Mouse (Mus musculus): ENCODE measurements around the gene Olfr487.
"Not testable (repeated sequence)": the region's sequence is repeated elsewhere in the genome, so short reads cannot be mapped to it uniquely, and the experiment has no call there.

Olfr487 gene

GRCm38 (mm10) chr7:108214536-108214935 is at the start of gene Olfr487:
Olfr487 (minus strand) TSS chr7:108214636.
- DNase-seq: not testable (repeated sequence)

- DNase-seq: no peak
Measured at GRCm38 (mm10) chr7:108258247-108258646, 43.8 kb upstream of the Olfr487 start, which contains the start of gene Olfr488. Olfr488 (minus strand) TSS chr7:108258347.

- DNase-seq: no peak
Measured at GRCm38 (mm10) chr7:108233551-108233950, 19.1 kb upstream of the Olfr487 start.

GRCm38 (mm10) chr7:108196938-108197337 is 17.5 kb downstream of the Olfr487 start:
- no peak for DNase-seq

GRCm38 (mm10) chr7:108196337-108196736 is 18.1 kb downstream of the Olfr487 start:
- not testable (repeated sequence) for DNase-seq

GRCm38 (mm10) chr7:108192714-108193113 is 21.7 kb downstream of the Olfr487 start:
- not testable (repeated sequence) for DNase-seq

- DNase-seq: not testable (repeated sequence)
Measured at GRCm38 (mm10) chr7:108191196-108191595, 23.2 kb downstream of the Olfr487 start.

GRCm38 (mm10) chr7:108185237-108185636 is 29.2 kb downstream of the Olfr487 start:
- DNase-seq: not testable (repeated sequence)

GRCm38 (mm10) chr7:108184401-108184800 is 30.0 kb downstream of the Olfr487 start:
- not testable (repeated sequence) for DNase-seq

GRCm38 (mm10) chr7:108172642-108173041 is 41.8 kb downstream of the Olfr487 start, which contains the start of gene Olfr486:
Olfr486 (minus strand) TSS chr7:108172742.
- DNase-seq: not testable (repeated sequence)

GRCm38 (mm10) chr7:108159771-108160170 is 54.7 kb downstream of the Olfr487 start, which contains the start of gene Olfr485:
Olfr485 (minus strand) TSS chr7:108159871.
- no peak for DNase-seq

Measured in right cerebral cortex, adult 18-20 months (tissue).